Mouse (Mus musculus) cortical plate, adult 2 months (tissue): Measurements from ENCODE around the gene Gm5475.

ENCODE experiments used
- CTCF ChIP-seq: fragments of 200-500 bp; IDR thresholded peaks from 2 replicates; pipeline ENCODE4 v1.5.1; 2011; ENCODE audit warnings: mild to moderate bottlenecking, control low read depth, low read length; ENCODE audit not compliant: insufficient read depth; ENCODE audit errors: extremely low read depth
- POLR2A ChIP-seq: fragments of 200-500 bp; IDR thresholded peaks from 2 replicates; pipeline ENCODE4 v1.6.1; 2011; ENCODE audit warnings: mild to moderate bottlenecking, low read length, control low read depth; ENCODE audit not compliant: insufficient read depth; ENCODE audit errors: extremely low read depth

DNA sequence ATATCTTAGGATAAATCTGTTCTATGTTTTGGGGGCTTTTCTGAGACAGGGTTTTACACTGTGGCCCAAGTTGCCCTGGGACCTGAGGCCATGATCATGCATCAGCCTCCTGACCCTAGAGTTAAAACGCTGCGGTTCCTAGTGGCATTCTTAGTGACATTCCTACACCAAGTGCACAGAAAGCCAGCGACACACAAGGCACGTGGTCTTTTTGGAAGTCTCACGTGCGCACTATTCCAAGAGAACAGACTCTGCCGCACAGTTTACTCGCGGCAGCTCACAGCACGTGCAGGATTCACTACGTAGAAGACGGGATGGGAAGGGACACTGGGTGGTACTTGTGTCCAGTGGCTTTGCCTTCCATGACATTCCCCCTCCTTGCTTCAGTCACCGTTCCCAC is 7.0 kb upstream of the Gm5475 start:
- TF ChIP-seq POLR2A (no peak), CTCF (no peak)
